Mouse (Mus musculus) midbrain, embryonic 16.5 days (tissue): Measurements from ENCODE around the gene Sigmar1. TPM values are rescaled to one million over a fixed set of nuclear protein-coding genes. Genes with fewer than 3 reads are reported as not detected.
A peak's percentile ranks its signal among the peaks of the same experiment; 100 is the strongest.

Source experiments
- ATAC-seq: fragments of 200-750 bp; cut with Nextera tagmentation; 2 replicates; pipeline ENCODE4 v1.8.0; 2017; ENCODE audit warnings: moderate TSS enrichment
- H3K27ac ChIP-seq: fragments of 300-500 bp; sonication (generic); 2 replicates; pipeline ENCODE4 v1.5.1; 2014; ENCODE audit warnings: mild to moderate bottlenecking, low read length, mixed read lengths
- H3K27me3 ChIP-seq: fragments of 300-500 bp; sonication (generic); 2 replicates; pipeline ENCODE4 v1.6.1; 2014; ENCODE audit warnings: low read depth, low read length, mixed read lengths; ENCODE audit not compliant: control insufficient read depth, insufficient read depth
- H3K36me3 ChIP-seq: fragments of 300-500 bp; sonication (generic); 2 replicates; pipeline ENCODE4 v1.6.1; 2014; ENCODE audit warnings: mild to moderate bottlenecking, low read length, moderate library complexity, mixed read lengths; ENCODE audit not compliant: control insufficient read depth, insufficient read depth
- H3K4me1 ChIP-seq: fragments of 300-500 bp; sonication (generic); 2 replicates; pipeline ENCODE4 v1.6.1; 2014; ENCODE audit warnings: mild to moderate bottlenecking, low read length, mixed read lengths; ENCODE audit not compliant: control insufficient read depth, insufficient read depth
- H3K4me2 ChIP-seq: fragments of 300-500 bp; sonication (generic); 2 replicates; pipeline ENCODE4 v1.6.1; 2014; ENCODE audit warnings: mild to moderate bottlenecking, low read length, mixed read lengths
- H3K4me3 ChIP-seq: fragments of 300-500 bp; sonication (generic); 2 replicates; pipeline ENCODE4 v1.5.1; 2014; ENCODE audit warnings: low read depth, mild to moderate bottlenecking, low read length, moderate library complexity, mixed read lengths
- H3K9ac ChIP-seq: fragments of 300-500 bp; sonication (generic); 2 replicates; pipeline ENCODE4 v1.6.1; 2014; ENCODE audit warnings: low read depth, low read length, mixed read lengths
- H3K9me3 ChIP-seq: fragments of 300-500 bp; sonication (generic); replicated peaks from 2 replicates; pipeline ENCODE4 v1.6.1; 2014; ENCODE audit warnings: mild to moderate bottlenecking, low read length, mixed read lengths; ENCODE audit not compliant: control insufficient read depth, poor library complexity, severe bottlenecking
- WGBS: fragments of 180-500 bp; shearing (Covaris S2); extraction: QIAGEN DNeasy Blood & Tissue Kit; methylation state at CpG from one replicate; pipeline ENCODE4 v1.1.7; 2014; 5-methylcytosine and 5-hydroxymethylcytosine counted together
- polyA plus RNA-seq: library from polyadenylated mRNA; unstranded; fragments of >200 nt; fragmentation: Nextera tagmentation; extraction: Ambion mirVana; gene quantifications from 2 replicates; pipeline ENCODE4 v1.2.1, GENCODE M21; 2015

Gene Sigmar1
- polyA plus RNA-seq, 1 experiment from 2014 or later = 65.1 TPM

GRCm38 (mm10) chr4:41759656-41760287, 3.8 kb upstream of the Sigmar1 start:
- H3K27me3 ChIP-seq = no peaks in the 10 kb centered on the region
- H3K9me3 ChIP-seq = no peaks in the 10 kb centered on the region
- ATAC-seq = no peak
- no peaks in the 10 kb centered on the region; the same call in 1 of the 2 replicates for H3K36me3 ChIP-seq
- WGBS = 43% methylated on average over 6 of the region's 6 CpGs
- H3K4me2 ChIP-seq = peak overlapping the region; percentile 63
- H3K27ac ChIP-seq = no peak overlapping the region
- peak overlapping the region; percentile 40; the same call in 1 of the 2 replicates for H3K4me3 ChIP-seq
- H3K4me1 ChIP-seq = peaks cover 21% of the 10 kb centered on the region
- peak overlapping the region; percentile 65 for H3K9ac ChIP-seq

- peaks cover 23% of the 10 kb centered on the region for H3K4me1 ChIP-seq
- 84% methylated on average over 9 of the region's 9 CpGs for WGBS
- ATAC-seq = no peak
Observed at GRCm38 (mm10) chr4:41759206-41759605, 3.2 kb upstream of the Sigmar1 start.

GRCm38 (mm10) chr4:41758701-41759100, 2.7 kb upstream of the Sigmar1 start:
- no peaks in the 10 kb centered on the region for H3K9me3 ChIP-seq
- H3K9ac ChIP-seq = no peak overlapping the region
- H3K27ac ChIP-seq = no peak overlapping the region
- H3K4me2 ChIP-seq = no peak overlapping the region
- H3K4me3 ChIP-seq = no peak overlapping the region
- ATAC-seq = no peak
- peaks cover 23% of the 10 kb centered on the region for H3K4me1 ChIP-seq
- 90% methylated on average over 4 of the region's 4 CpGs for WGBS
- no peaks in the 10 kb centered on the region for H3K27me3 ChIP-seq
- H3K36me3 ChIP-seq = no peaks in the 10 kb centered on the region; the same call in 1 of the 2 replicates

More at GRCm38 (mm10) chr4:41759206-41759605, 3.2 kb upstream of the Sigmar1 start:
- H3K9ac ChIP-seq = no peak overlapping the region
- H3K27me3 ChIP-seq = no peaks in the 10 kb centered on the region
- H3K27ac ChIP-seq = no peak overlapping the region
- no peak overlapping the region for H3K4me3 ChIP-seq
- H3K9me3 ChIP-seq = no peaks in the 10 kb centered on the region
- no peaks in the 10 kb centered on the region; the same call in 1 of the 2 replicates for H3K36me3 ChIP-seq
- no peak overlapping the region for H3K4me2 ChIP-seq

GRCm38 (mm10) chr4:41758021-41758420, 2.1 kb upstream of the Sigmar1 start:
- Histone ChIP-seq H3K4me2 (no peak overlapping the region), H3K9me3 (no peaks in the 10 kb centered on the region), H3K4me3 (no peak overlapping the region), H3K27me3 (no peaks in the 10 kb centered on the region), H3K36me3 (no peaks in the 10 kb centered on the region; the same call in 1 of the 2 replicates), H3K9ac (no peak overlapping the region), H3K4me1 (peaks cover 23% of the 10 kb centered on the region), H3K27ac (no peak overlapping the region)
- WGBS = 79% methylated on average over 11 of the region's 11 CpGs
- no peak for ATAC-seq

- ATAC-seq = no peak
- no peaks in the 10 kb centered on the region; the same call in 1 of the 2 replicates for H3K36me3 ChIP-seq
- no peak overlapping the region for H3K4me2 ChIP-seq
- H3K9ac ChIP-seq = no peak overlapping the region
- peaks cover 23% of the 10 kb centered on the region for H3K4me1 ChIP-seq
- WGBS = 90% methylated on average over 13 of the region's 13 CpGs
- H3K9me3 ChIP-seq = no peaks in the 10 kb centered on the region
- H3K27me3 ChIP-seq = no peaks in the 10 kb centered on the region
- H3K27ac ChIP-seq = no peak overlapping the region
- H3K4me3 ChIP-seq = no peak overlapping the region
Observed at GRCm38 (mm10) chr4:41757321-41757720, 1.4 kb upstream of the Sigmar1 start.

GRCm38 (mm10) chr4:41756440-41756839, 483 bp upstream of the Sigmar1 start:
- 82% methylated on average over 8 of the region's 8 CpGs for WGBS
- Histone ChIP-seq H3K4me3 (peak overlapping the region; percentile 66), H3K27me3 (no peaks in the 10 kb centered on the region), H3K36me3 (no peaks in the 10 kb centered on the region; the same call in 1 of the 2 replicates), H3K4me2 (peak overlapping the region; percentile 58), H3K4me1 (peaks cover 23% of the 10 kb centered on the region), H3K9ac (peak overlapping the region; percentile 75), H3K27ac (no peak overlapping the region), H3K9me3 (no peaks in the 10 kb centered on the region)
- peak; percentile 8; the same call in 1 of the 2 replicates for ATAC-seq

GRCm38 (mm10) chr4:41754797-41755337, 1.1 kb downstream of the Sigmar1 start, which contains the start of gene Galt:
Galt (plus strand) TSS chr4:41755228.
- Histone ChIP-seq H3K9ac (peak within 1 kb of the TSS; percentile 75), H3K4me1 (peaks cover 9% of the 10 kb centered on the region), H3K4me3 (peak within 1 kb of the TSS; percentile 66), H3K36me3 (no peaks in the 10 kb centered on the region; the same call in 1 of the 2 replicates), H3K4me2 (peak within 1 kb of the TSS; percentile 58), H3K9me3 (no peaks in the 10 kb centered on the region), H3K27me3 (no peaks in the 10 kb centered on the region), H3K27ac (peak within 1 kb of the TSS; percentile 83)
- WGBS = 12% methylated on average over 14 of the region's 14 CpGs
- ATAC-seq = peak; percentile 81

GRCm38 (mm10) chr4:41745021-41745420, 10.9 kb downstream of the Sigmar1 start:
- H3K9ac ChIP-seq = no peak overlapping the region
- no peaks in the 10 kb centered on the region for H3K36me3 ChIP-seq
- no peak overlapping the region for H3K4me3 ChIP-seq
- H3K4me1 ChIP-seq = peaks cover 8% of the 10 kb centered on the region
- H3K4me2 ChIP-seq = no peak overlapping the region
- H3K9me3 ChIP-seq = no peaks in the 10 kb centered on the region
- no peak for ATAC-seq
- WGBS = 90% methylated on average over 1 of the region's 1 CpGs
- H3K27me3 ChIP-seq = no peaks in the 10 kb centered on the region
- H3K27ac ChIP-seq = no peak overlapping the region

GRCm38 (mm10) chr4:41744131-41744530, 11.8 kb downstream of the Sigmar1 start:
- Histone ChIP-seq H3K27me3 (no peaks in the 10 kb centered on the region), H3K4me1 (peaks cover 16% of the 10 kb centered on the region), H3K9me3 (no peaks in the 10 kb centered on the region), H3K4me2 (no peak overlapping the region), H3K4me3 (no peak overlapping the region), H3K36me3 (no peaks in the 10 kb centered on the region), H3K27ac (no peak overlapping the region), H3K9ac (no peak overlapping the region)
- ATAC-seq = no peak
- WGBS = 74% methylated on average over 2 of the region's 2 CpGs
